Mouse (Mus musculus) A20 (cell line): ENCODE results near the gene Spred2.

Experiments
- DNase-seq: peaks from one replicate; pipeline ENCODE4 v3.0.0-alpha.2; 2011; ENCODE audit warnings: low read depth, low spot score

Gene Spred2

DNA sequence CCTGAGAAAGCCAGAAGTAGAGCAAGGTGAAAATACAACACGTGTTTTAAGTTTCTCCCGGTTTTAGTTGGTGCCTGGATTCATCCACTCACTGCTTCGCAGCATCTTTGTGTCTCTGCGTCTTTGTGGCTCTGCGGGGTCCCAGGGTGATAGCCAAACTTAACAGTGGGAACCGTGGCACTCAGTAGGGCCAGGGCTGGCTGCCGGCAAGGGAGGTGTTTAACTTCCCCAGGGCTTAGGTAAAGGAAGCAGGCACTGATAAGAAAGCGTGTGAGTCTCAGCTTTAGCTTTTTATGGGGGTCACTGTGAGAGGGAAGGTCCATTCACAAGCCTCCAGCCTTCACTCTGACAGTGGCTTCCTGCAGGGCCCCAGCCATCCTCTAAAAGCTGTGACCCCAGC lies 28.8 kb downstream of the Spred2 start:
- no peak for DNase-seq

DNA sequence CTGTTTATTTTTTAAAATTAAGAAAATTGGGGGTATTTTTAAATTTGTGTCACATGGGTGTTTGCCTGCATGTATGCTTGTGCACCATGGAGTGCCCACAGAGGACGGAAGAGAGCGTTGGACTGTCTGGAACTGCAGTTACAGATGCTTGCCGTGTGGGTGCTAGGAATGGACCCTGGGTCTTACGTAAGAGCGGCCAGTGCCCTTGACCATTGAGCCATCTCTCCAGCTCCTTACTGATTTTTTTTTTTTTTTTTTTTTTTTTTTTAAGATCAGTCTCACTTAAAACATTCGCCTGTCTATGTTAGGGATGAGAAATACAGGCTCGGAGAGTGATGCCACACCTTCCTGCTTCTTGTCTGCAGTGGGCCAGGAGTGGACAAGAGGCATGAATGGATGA lies 29.7 kb downstream of the Spred2 start:
- DNase-seq: no peak

DNA sequence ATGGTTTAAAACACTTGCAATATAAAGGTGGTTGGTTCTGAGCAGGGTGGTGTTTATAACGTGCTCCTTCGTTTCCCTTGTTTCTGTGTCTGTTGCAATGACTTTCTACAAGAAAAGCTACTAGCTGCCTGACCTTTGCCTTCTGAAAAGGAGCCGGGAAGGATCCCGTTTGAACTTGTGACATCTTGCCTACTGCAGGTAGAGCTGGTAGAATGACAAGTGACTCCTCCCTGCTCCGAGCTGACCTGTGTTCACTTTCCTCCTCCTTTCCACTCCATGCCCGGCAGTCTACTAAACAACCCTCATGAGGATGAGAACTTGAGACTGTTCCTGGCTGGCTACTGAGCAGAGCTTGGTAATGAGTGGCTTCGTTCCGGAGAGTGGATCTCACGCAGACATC lies 30.9 kb downstream of the Spred2 start:
- DNase-seq: no peak

DNA sequence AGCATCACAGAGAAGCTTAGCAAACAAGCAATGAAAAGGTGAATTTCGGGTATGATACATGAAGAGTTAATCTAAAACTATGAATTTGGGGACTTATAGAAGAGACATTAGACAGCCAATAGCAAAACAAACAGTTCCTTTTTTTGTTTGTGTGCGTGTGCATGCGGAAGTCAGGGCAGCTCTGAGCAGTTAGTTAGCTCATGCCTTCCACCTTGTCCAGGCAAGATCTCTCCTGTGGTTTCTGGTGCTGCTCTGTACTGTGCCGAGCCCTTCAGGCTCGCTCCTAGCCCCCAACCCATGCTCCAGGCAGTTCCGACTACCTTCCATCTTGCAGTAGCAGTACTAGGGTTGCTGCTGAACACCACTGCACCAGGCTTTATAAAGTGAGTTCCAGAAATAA lies 31.5 kb downstream of the Spred2 start:
- DNase-seq: peak; percentile 22

DNA sequence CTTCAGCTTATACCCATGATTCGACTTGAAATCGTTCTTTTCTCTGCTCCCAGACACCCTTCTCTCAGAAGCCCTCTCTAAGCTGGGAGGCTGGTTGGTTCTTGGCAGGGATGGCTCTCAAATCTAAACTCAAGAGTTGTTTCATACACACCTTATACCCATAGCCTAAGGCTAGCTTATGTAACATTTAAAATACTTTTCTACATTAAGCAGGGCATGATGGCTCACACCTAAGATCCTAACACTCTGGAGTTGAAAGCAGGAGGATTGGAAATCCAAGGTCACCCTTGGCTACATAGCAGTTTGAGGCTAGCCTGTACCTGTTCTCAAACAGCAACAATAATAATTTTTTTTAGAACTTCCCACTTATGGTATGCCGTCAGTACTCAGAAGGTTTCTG lies 34.8 kb downstream of the Spred2 start:
- DNase-seq: no peak

DNA sequence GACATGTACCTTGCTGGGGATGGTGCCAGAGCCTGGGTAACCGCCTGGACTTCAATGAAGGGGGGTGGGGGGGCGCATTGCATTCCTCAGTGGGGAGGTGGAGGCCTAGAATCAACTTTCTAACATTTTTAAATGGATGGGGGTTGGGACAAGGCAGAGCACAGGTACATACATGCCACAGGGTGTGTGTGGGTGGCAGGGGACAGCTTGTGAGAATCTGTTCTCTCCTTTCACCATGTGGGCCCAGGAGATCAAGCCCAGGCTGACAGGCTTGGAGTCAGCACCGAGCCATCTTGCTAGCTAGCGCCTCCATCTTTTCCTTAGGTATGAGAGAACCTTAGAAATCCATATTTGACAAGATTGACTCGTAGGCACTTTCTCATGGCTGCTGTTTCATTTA lies 35.7 kb downstream of the Spred2 start:
- no peak for DNase-seq

DNA sequence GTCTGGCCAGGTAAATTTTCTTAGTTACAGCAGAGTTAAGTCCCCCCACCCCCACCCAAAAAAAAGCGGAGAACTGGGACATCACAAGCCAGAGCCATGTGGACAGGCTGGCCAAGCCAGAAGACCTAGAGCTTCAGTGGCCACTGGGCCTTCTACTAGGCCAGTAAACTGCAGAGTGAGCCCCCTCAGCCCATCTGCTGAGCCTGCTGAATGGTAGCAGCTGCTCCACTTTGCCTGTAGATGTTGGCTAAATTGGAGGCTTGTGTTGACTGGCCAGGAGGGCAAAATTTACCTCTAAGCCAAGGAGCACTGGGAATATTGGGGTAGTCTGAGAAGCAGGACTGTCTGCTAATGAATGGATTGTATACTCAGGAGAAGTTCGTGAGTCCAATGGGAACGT lies 36.4 kb downstream of the Spred2 start:
- no peak for DNase-seq

DNA sequence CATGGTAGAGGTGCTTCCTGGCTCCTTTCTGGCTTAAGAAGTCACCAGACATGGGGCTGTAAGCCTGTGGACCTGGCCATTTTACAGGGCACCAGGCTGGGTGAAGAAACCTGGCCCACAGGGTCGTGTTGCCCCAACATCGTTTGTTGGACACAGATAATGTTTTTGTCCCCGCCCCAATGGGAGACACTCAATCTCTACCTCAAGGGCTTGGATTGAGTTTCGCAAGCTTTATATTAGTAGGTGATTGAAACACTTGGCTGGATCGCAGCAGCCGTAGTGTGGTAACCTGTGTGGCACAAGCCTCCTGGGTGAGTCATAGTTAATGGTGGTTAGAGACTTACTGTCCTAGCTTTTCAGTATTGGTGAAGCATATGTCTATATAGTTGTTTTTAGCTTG lies 36.9 kb downstream of the Spred2 start:
- no peak for DNase-seq

DNA sequence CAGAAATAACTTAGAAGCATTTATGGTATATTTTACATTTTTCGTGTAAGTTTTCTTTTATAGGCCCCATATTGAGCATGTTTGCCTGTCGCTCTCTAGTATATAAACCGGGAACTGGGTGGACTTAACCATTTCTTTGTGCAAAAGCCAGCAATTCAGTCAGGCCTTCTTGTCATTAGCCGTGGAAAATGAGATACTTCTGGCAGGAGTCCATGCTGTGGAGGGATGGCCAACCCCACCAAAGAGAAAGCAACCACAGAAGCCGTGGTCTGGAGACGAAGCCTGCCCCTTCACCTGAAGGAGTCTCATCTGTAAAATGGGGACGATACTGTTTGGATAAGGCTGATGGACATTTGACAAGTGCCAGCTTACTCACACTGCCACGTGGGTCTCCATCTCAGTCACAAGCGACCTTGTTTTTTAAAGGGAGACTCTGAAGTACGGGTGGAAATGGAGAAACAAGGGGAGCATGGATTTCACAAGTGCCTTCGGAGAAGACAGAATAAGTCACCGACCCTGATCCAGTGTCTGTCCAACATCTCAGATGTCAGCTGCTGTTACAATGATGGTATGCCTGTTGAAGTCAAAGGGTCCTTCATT lies 37.7 kb downstream of the Spred2 start:
- DNase-seq: no peak

DNA sequence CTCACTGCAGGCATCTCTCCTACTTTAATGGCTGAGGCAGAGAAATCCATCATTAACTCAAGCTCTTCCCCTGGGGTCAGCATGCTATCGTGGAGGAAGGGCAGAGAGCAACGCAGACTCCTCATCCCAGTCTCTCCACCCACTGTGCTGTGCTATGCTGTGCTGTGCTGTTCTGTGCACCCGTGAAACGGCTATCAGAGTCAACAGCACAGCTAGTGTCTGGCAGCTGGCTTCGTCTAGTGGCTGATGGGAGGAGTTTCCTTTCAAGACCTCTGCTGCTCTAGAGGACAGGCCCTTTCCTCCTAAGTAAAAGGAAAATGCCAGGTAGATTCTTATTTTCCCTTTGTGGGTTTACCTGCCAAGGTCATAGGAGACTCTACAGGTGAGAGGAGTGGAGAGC lies 38.6 kb downstream of the Spred2 start:
- no peak for DNase-seq

DNA sequence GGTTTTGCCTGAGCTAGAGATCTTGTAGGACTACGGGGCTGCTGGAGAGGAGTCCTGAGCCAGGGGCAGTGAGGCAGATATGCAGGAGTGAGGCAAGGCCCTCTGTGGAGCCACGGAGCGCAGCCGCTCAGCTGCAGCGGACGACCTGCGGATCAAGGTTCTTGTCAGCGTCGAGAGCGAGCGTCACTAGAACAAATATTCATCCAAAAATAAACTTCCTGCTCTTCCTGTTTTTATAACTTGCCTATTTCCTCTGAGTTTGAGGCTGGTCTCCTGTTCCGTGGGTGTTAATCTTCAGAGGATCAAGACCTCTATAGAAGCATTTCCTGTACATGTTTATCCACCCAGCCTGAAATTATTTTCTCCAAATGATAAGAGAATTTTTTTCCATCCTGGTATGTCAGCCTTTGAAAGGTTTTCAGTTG lies 39.6 kb downstream of the Spred2 start:
- DNase-seq: no peak

DNA sequence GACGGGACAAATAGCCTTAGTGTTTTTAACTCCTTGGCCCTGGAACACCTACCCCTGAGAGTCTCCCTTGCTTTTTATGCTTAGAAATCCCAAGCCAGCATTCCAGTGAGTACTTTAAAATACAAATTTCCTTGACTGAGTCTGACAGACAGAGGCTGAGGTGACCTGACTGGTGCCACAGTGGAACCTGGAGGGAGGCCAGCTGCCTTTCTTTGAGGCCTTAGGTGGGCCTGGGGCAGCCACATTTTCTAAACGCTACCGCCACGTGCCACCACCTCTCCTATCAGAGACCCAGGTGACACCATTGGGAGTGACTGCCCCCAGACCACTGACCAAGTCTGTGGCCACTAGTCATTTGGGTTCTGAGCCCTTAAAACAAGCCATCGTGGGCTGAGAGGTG lies 40.2 kb downstream of the Spred2 start:
- no peak for DNase-seq

DNA sequence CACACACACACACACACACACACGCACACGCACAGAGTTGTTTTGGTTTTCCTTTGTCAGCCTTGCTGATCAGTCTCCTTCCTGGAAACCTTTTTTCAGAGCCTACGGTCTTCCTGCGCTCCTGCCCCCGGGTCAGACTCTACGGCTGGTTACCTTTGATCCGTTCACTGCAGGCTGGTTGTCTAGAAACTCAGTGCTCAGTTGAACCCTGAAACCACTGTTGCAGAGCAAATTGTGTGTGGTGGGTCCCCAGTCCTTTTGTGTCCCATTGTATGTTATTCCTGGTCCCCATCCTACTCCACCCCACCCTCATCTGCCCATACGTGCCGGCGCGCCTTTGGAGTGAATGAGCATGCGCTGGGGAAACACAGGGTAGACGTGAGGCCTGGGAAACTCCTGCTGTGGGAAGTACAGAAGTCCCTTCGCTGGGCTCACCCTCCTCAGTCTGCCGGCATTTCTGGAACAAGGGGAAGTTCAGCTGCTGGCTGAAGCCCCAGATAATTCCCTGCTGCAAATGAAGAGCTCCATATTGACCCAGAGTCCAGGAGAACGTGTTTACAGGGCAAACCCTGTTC lies 40.9 kb downstream of the Spred2 start:
- no peak for DNase-seq

DNA sequence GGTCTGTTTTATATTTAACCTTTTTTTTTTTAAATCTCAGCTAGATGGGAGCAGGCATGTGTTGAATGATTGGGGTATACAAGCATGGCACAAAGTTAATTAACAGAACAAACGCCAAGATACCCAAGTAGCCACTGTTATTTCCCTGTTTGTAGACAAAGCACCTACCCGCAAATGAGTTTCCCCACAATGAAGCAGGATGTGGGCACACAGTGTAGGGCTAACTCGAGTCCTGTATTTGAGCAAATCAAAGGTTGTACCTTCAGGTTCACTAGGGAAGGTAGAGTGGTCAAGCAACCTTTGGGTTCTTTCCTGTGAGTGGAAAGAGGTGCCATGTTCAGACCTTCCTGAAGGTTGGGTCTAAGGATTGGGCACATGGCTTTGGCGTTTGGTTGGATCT lies 41.5 kb downstream of the Spred2 start:
- no peak for DNase-seq

DNA sequence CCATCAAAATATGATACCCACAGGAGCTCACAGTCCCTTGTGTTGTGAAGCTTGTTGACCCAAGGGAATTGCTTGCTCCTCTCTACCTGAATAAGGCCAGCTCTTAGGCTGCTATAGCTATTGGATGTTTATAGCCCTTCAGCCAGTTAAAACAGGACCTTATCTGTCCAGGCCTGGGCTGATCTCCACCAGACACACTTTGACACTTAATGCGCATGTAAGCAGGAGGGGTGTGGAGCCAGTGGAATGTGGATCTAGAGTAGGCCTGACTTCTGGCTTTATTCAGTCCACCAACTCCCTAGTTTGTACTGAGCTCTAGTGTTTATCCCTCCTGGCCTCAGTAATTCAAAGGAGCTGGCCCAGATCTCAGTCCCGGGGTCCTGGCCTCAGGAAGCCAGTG lies 42.1 kb downstream of the Spred2 start:
- no peak for DNase-seq

DNA sequence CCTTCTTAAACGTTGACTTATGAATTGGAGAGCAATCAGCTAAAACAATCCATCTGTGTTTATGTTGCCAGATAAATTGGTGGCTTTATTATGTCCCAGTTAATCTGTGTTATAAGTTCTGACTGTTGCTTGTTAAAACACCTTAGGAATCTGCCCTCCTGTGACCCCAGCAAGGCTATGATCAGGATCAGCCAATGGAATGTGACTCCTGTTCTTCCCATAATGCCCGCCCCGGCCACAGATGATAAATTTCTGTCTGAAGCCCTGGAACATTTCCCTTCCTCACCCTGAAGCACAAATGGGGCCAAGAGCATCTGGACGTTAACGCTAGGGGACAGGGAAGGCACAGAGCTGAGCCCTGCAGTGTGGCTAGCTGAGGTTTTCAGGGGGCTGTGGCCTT lies 45.4 kb downstream of the Spred2 start:
- no peak for DNase-seq

DNA sequence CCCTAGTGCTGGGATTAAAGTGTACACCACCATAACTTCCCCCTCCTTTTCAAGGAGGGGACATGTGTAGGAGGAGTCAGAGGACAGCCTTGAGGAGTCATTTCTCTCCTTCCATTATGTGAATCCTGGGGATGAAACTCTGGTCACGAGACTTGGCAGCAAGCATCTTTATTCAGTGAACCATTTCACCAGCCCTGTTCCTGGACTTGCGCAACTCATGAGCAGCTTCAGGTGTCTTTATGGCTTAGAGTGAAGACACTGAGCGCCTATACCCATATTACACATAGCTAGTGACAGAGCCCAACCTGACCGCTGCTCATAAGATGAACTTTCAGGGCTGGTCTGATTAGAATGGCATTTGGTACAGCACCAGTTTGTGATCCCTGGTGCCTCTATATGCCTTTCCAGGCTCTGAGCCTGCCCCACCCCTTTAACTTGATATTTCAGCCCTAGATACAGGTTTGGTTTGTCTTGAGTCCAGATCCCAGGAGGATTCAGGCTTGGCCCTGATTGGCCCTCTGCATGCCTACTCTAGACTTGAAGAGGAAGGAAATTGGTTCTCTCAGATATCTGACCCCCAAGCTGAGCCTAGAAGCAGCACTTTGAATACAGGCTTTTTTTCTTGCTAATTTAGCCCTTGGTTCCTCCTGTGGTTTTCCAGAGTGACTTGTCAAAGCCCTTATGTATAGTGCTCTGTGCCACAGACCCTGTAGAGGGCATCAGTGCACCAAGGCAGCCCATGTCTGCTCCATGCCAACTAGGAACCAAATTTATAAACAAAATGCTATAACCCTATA lies 48.0 kb downstream of the Spred2 start:
- peak; percentile 47 for DNase-seq

DNA sequence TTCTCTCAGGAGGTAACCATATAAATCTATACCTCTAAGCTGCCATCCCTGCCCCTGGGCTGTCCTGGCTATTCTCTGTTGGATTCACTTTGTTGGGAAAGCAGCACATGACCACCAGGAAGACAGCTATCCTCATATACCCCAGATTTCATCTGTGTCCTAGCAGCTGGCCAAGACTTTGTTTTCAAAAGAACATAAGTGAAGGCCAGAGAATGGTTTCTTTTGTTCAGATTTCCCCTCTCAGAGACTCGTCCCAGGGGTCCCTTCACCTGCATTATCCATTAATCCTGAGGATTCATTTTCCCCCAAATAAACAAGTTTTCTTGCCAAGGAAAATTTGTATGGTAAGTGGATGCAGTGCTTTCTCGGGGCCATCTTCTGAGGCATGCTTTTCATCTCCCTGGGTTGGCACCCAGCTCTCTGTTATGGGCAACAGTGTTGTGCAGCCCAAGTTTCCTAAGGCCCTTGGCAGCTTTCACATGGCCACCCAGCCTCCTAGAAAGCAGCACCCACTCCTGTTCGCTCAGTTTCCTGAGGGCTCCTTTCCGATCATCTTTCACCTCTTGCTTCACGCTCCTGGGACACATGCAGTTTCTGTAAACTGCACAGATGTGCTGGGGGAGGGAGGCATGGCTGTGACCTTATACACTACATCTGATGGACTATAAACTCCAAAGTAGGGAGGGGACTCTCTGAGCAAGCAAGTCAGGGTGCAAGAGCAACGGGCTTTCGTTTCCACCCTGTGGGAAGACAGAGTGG lies 49.0 kb downstream of the Spred2 start:
- no peak for DNase-seq

DNA sequence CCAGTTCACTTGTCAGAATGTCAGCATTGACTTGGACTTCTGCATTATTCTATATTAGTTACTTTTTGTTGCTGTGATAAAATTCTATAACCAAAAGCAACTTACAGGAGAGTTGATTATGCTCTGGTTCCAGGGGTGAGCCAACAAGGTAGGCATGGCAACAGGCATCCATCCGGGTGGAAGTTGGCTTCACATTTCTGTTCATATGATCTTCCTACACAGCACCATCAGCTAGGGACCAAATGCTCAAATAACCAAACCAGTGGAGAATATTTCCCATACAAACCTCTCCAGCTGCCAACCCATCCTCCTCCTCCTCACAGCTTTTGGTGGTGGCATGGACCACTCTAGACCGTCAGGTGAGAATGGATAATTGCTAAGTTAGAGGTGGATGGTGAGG lies 51.9 kb downstream of the Spred2 start:
- DNase-seq: no peak

DNA sequence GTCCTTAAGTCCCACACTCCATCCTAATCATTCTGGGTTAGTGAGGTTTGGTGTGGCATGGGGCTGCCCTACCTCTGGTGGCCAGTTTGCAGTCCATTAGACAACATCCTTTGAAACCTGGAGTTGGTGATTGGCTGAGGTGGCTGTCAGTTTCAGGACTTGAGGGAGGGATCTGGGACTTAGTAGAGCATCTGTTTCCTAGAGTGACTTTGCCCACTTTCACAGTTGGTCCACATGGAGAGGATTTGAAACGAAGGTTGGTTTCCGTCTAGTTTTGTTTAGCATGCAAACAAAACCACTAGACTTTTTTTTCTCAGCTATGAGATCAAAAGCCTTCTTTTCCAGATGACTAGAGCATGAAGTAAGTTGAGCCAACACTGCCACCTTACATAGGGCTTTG lies 53.5 kb downstream of the Spred2 start:
- DNase-seq: no peak

DNA sequence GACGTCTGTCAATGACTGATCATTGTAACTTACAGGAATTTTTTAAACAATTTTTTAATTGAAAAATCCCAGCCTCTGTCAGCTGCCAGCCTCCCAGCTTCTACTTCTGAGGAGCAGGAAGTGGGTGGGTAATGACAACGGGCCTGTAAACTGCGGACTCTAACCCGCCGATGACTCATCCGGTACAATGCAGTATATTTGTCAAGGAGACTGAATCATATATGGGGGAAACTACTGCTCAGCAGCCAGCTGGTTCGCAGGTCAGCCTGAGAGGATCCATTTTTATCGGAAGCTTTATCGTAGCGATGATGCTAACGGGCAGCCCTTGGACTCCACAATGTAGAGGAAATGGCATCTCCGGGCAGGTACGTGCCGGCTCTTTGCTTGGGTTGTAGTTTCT lies 55.2 kb downstream of the Spred2 start:
- no peak for DNase-seq

DNA sequence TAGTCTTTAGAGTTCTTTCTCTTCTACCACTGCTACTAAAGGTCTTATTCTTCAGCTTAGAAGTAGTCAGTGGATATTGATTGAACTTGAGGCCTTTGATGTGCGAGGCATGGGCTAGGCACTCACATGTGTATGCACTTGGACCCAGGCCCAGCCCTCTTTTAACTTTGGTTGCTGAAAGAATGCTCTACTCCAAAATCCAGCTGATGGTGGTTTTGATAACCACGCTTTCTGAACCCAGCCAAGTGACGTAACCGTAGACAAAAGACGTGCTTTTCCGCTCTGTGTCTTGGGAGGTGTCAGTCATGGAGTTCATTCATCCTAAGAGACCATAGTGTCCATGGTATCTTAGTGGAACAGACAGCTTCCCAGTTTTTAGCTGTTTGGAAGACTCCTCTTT lies 57.9 kb downstream of the Spred2 start:
- DNase-seq: no peak

DNA sequence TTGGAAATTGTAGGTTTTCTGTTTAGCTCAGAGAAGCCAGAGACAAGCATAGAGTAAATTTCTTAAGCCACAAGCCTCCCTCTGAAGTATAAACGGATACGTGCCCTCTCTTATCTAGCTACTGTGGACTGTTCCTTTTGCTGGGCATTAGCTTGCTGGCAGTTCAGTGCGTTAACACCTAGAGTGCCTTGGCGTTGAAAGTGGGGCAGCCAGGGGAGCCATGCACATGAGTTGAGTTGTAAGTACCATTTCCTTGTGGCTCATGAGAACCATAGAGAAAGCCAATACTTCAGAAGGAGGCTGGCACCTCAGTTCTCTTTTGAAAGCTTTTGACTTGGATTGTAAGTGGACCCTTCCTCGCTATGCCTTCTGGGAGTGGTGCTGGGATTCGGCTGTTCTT lies 58.6 kb downstream of the Spred2 start:
- no peak for DNase-seq
